Mouse (Mus musculus) liver, embryonic 14.5 days (tissue): ENCODE data around the gene Ppib.

ENCODE experiments used
- CTCF ChIP-seq: IDR thresholded peaks from 2 replicates; pipeline ENCODE4 v1.5.1; 2016; ENCODE audit warnings: antibody characterized with exemption, low read depth, control low read depth
- EP300 ChIP-seq: IDR thresholded peaks from 2 replicates; pipeline ENCODE4 v1.6.1; 2016; ENCODE audit warnings: antibody characterized with exemption, low read depth

DNA sequence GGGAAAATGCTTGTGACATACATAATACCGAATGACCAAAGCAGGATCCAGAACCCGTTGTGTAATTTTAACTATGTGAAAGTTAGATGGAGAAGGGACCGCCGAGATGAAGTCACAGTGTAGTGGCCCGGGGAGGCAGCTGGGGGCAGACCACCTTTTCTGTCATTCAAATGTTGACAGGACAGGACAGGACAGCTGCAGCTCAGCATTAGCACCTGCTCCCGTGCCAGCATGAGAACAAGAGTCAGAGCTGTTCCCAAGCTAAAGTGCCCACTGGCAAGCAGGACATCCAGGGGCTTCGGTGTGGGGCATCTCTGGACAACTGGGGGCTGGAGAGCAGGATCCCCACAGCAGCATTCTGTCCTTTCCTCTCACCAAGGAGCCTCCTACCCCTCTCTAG, 27.0 kb downstream of the Ppib start:
- TF ChIP-seq CTCF (no peak), EP300 (no peak)
